Mouse (Mus musculus) C2C12 (cell line): ENCODE data around the gene Pld4.

Experiments
- CEBPB ChIP-seq: IDR thresholded peaks from one replicate; pipeline ENCODE4 v1.6.1; 2011; ENCODE audit warnings: low read depth, mild to moderate bottlenecking, control low read depth, moderate library complexity
- CTCF ChIP-seq: IDR thresholded peaks from one replicate; pipeline ENCODE4 v1.5.1; 2011; ENCODE audit not compliant: control insufficient read depth, insufficient read depth, insufficient read length
- FOSL1 ChIP-seq: IDR thresholded peaks from one replicate; pipeline ENCODE4 v1.8.0; 2011; ENCODE audit warnings: mild to moderate bottlenecking, low read length; ENCODE audit not compliant: poor library complexity, insufficient read depth, severe bottlenecking
- MAX ChIP-seq: IDR thresholded peaks from one replicate; pipeline ENCODE4 v1.6.1; 2011; ENCODE audit warnings: mild to moderate bottlenecking, control low read depth
- MYOD1 ChIP-seq: IDR thresholded peaks from one replicate; pipeline ENCODE4 v1.6.1; 2011; ENCODE audit warnings: low read depth; ENCODE audit not compliant: control insufficient read depth, insufficient read length
- MYOG ChIP-seq: IDR thresholded peaks from one replicate; pipeline ENCODE4 v1.6.1; 2011; ENCODE audit not compliant: control insufficient read depth, insufficient read length; ENCODE audit errors: extremely low read depth
- USF1 ChIP-seq: IDR thresholded peaks from one replicate; pipeline ENCODE4 v1.6.1; 2011; ENCODE audit warnings: low read depth, mild to moderate bottlenecking, control low read depth, moderate library complexity

DNA sequence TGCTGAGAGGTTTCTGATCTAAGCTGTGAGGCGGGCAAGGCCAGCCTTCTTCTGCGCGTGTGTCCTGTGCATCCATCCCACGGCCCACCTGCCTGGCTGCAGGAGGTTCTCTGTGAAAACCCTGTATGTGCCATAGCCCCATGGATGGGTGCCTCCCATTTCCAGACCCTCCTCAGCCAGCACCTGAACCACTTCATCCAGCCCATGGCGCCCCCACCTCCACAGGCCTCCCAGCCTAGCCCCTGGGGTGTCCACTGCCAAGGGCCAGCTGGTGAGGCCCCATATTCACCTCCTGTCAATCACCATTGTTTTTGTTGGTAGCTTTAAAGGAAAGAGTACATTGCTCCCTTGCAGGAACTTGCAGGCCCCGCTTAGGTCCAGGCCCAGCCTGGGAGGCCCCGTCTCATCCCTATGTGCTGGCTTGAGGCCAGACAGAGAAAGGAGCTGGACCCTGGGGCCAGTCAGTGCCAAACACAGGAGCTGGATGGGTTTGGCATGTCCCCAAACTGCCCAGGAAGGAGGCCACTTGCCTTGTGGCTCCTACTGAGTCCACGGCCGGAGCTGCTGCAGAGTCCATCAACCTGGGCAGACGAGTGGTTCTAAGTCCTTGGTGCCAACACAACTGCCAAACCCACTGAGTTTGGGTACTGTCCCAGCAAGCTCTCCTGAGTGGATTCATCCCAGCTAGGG, 15.4 kb upstream of the Pld4 start:
- TF ChIP-seq CTCF = no peak
- no peak for TF ChIP-seq MAX
- TF ChIP-seq FOSL1 = no peak
- no peak for TF ChIP-seq USF1
- no peak for TF ChIP-seq MYOG
- no peak for TF ChIP-seq MYOD1
- no peak for TF ChIP-seq CEBPB
